Mouse (Mus musculus) G1E (cell line): ENCODE measurements at regions not wholly inside any gene's neighbourhood (a gene's known extent, or its start where the extent isn't known, plus 50 kb on each side); places are given as distances from the start of the nearest gene placed in this dataset.

Experiments
- CTCF ChIP-seq: IDR thresholded peaks from 2 replicates; pipeline ENCODE4 v1.5.1; 2012; ENCODE audit warnings: low read depth, low read length, inconsistent platforms, mixed read lengths
- GATA2 ChIP-seq: IDR thresholded peaks from 2 replicates; pipeline ENCODE4 v1.6.1; 2012; ENCODE audit warnings: low read depth, low read length, inconsistent platforms, borderline replicate concordance
- TAL1 ChIP-seq: conservative IDR thresholded peaks from 2 replicates; pipeline ENCODE4 v1.6.1; 2012; ENCODE audit warnings: low read depth, low read length, inconsistent platforms, mixed read lengths

DNA sequence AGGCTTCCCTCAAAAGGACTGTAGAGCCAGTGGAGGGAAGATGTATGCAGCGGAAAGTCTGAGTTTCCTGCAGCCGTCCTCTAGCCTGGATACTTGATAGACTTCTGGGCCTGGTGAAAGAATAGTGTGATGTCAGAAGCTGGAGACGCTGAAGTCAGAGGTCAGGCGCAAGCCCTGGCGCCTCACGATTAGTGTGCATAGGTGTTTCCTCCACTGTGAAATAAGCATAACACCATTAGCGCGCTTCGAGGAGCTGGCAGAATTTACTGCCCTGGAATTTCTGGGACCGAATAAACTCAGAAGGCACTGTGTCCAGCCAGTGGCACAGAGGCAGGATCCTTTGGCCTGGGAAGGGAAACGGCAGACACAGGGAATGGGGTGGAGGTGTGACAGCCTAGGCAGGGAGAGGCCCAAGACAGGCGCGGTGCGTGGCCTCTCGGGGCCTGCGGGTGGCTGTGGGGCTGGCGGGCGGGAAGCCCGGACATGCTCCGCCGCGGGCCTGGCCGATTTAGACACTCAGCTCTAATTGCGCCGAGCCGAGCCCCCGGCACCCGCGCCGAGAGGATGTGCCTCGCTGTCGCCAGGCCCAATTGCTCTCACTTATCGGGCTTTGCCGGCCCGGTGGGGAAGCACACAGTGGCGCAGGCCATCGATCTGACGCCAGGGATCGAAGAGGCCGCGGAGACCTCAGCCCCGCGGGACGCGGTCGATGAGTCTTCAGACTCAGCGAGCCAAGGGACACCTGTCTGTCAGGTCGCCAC, 152.7 kb upstream of the N4bp1 start:
- no peak for TF ChIP-seq CTCF
- no peak for TF ChIP-seq GATA2
- no peak for TF ChIP-seq TAL1
